Mouse (Mus musculus) stomach, embryonic 16.5 days (tissue): ENCODE measurements around the gene Otx1. TPM values are rescaled to one million over a fixed set of nuclear protein-coding genes. Genes with fewer than 3 reads are reported as not detected.

Experiments used
- ATAC-seq: fragments of 200-750 bp; cut with Nextera tagmentation; 2 replicates; pipeline ENCODE4 v1.8.0; 2017; ENCODE audit warnings: moderate number of reproducible peaks, moderate TSS enrichment; ENCODE audit not compliant: insufficient read depth, low FRiP score
- H3K27ac ChIP-seq: fragments of 300-500 bp; sonication (generic); 2 replicates; pipeline ENCODE4 v1.5.1; 2014; ENCODE audit warnings: low read length
- H3K27me3 ChIP-seq: fragments of 300-500 bp; sonication (generic); 2 replicates; pipeline ENCODE4 v1.6.1; 2014; ENCODE audit warnings: low read length, control low read depth, mixed read lengths; ENCODE audit not compliant: control insufficient read depth, insufficient read depth
- H3K36me3 ChIP-seq: fragments of 300-500 bp; sonication (generic); 2 replicates; pipeline ENCODE4 v1.6.1; 2014; ENCODE audit warnings: low read length; ENCODE audit not compliant: control insufficient read depth, insufficient read depth
- H3K4me1 ChIP-seq: fragments of 300-500 bp; sonication (generic); 2 replicates; pipeline ENCODE4 v1.6.1; 2014; ENCODE audit warnings: low read length, control low read depth, mixed read lengths; ENCODE audit not compliant: control insufficient read depth, insufficient read depth
- H3K4me2 ChIP-seq: fragments of 300-500 bp; sonication (generic); 2 replicates; pipeline ENCODE4 v1.6.1; 2014; ENCODE audit warnings: low read depth, low read length, mixed read lengths
- H3K4me3 ChIP-seq: fragments of 300-500 bp; sonication (generic); replicated peaks from 2 replicates; pipeline ENCODE4 v1.5.1; 2014; ENCODE audit warnings: mild to moderate bottlenecking, low read length
- H3K9ac ChIP-seq: fragments of 300-500 bp; sonication (generic); 2 replicates; pipeline ENCODE4 v1.6.1; 2014; ENCODE audit warnings: low read length
- H3K9me3 ChIP-seq: fragments of 300-500 bp; sonication (generic); replicated peaks from 2 replicates; pipeline ENCODE4 v1.6.1; 2016; ENCODE audit warnings: low read length, control low read depth; ENCODE audit not compliant: control insufficient read depth
- WGBS: fragments of 180-500 bp; shearing (Covaris S2); extraction: QIAGEN DNeasy Blood & Tissue Kit; methylation state at CpG from one replicate; pipeline ENCODE4 v1.1.7; 2014; 5-methylcytosine and 5-hydroxymethylcytosine counted together
- polyA plus RNA-seq: library from polyadenylated mRNA; unstranded; fragments of >200 nt; fragmentation: Nextera tagmentation; extraction: Ambion mirVana; gene quantifications from 2 replicates; pipeline ENCODE4 v1.2.1, GENCODE M21; 2015

Gene Otx1
- polyA plus RNA-seq, 1 experiment from 2014 or later = 0.09 TPM

DNA sequence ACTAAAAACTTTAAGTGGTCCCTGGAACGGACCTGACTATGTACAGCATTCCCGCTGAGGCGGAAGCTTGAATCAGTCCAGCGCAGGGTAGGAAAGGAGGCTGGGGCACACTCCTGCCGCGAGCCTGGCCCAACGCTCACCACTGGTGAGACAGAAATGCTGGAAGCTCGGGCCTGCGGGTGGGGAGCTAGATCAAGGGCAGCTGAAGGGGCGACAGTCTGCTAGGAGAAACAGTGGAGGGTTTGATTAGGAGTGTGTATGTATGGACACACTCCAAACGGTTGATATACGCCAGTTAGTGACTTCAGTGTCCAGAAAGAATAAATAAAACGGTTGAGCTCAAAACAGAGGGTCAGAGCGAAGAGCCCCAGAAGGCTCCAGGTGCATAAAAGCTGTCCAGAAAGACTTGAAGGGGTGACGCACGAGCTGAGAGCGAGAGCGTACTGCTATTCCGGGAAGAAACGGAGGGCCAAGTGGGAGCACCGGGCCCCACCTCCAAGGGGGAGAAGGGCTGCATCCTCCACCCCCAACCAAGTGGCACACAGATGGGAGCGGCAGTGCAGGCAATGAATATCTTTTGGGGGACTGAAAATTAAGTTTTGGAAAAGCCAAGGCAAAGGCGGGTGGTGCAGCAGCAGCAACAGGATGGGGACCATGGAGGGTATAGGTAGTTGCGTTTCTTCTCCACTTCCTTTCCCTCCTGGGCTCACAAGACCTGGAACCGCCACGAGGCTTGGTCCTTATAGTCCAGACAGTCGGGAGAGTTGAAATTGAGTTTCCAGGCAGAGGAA is 7.0 kb downstream of the Otx1 start:
- Histone ChIP-seq H3K4me2 (no peak overlapping the region), H3K36me3 (no peaks in the 10 kb centered on the region), H3K9ac (no peak overlapping the region), H3K4me3 (no peak overlapping the region), H3K27ac (no peak overlapping the region), H3K27me3 (peaks cover 74% of the 10 kb centered on the region), H3K4me1 (peaks cover 14% of the 10 kb centered on the region), H3K9me3 (peaks cover 5% of the 10 kb centered on the region; the same call in 1 of the 2 replicates)
- WGBS = 3% methylated on average over 27 of the region's 27 CpGs
- no peak for ATAC-seq

DNA sequence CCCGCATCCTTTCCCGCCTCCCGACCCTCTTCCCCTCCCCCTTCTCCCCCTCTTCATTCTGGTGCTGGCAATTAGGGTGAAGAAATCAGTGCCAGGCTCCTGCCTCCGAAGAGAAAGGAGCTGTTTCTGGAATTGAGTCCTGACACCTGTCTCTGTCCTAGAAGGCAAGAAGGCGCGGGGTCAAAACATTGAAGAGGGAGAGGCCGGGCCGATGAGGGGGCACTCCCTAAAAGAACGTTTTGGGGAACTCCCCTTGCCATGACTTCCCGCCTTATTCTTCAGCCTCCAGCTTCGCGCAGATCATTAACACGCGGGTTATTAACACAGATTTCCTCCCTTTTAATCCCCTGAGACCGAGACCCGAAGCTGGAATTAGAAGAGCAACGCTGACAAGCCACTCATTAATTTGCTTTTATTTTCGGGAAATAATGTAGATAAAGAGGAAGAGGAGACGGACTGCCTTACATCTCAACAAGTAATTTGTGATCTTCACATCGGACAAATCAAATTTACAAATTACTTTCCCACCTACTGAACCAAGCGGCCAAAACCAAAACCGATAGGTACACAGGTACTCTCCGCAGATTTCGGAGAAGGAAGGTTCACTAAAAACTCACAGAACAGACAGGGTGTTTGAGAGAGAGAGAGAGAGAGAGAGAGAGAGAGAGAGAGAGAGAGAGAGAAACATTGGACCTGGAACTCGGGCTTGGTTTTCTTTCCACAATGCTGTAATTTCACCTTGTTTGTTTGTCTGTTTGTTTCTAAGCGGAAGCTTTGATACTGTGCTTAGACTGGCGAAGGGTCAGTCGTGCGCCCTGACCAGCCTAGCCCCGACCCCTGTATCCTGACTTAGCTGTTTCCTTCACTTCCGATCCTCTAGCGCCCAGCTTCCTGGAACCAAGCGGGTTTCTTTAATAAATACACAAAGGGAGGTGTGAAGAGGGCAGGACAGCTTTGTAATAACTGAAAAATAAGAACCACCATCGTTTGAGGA is 8.0 kb downstream of the Otx1 start:
- Histone ChIP-seq H3K4me3 (no peak overlapping the region), H3K4me1 (peaks cover 13% of the 10 kb centered on the region), H3K9ac (no peak overlapping the region), H3K4me2 (no peak overlapping the region), H3K27ac (no peak overlapping the region), H3K9me3 (peaks cover 5% of the 10 kb centered on the region; the same call in 1 of the 2 replicates), H3K36me3 (no peaks in the 10 kb centered on the region), H3K27me3 (peaks cover 70% of the 10 kb centered on the region)
- ATAC-seq = no peak
- WGBS = 3% methylated on average over 34 of the region's 34 CpGs

DNA sequence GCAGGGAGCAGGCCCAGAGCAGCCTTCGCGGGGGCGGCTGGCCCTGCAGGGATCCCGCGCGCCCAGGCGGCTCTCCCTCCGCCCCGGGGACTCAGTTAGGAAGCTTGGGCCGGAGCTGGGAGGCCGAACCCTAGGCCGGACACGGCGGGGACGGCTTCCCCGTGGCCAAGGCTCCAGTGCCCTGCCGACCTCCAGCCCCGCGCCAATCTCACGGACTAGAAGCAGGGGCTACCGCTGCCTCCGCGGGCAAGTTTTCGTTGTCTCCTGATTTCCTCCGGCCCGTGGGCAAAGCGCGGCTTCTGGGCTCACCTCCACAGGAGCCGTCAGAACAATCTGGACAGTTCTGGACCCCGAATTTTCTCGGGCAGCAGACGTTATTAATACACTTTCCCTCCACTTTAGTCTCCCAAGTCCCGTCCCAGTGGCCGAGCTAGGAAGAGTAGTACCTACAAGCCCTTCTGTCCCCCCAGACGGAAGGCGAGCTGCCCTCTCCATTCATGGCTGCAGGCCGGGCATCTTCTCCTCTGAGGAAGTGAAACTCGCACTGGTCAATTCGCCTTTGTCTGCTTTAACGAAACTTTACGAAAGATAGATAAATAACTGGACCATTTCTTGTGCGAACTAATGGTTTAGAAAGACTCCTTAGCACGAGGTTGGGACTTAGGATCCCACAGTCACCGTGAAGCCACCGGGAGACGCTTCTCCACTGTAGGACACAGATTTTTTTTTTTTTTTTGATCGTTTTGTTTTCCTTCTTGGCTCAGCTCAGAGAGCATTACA is 8.9 kb downstream of the Otx1 start:
- Histone ChIP-seq H3K36me3 (no peaks in the 10 kb centered on the region), H3K9ac (no peak overlapping the region), H3K27ac (no peak overlapping the region), H3K9me3 (peaks cover 5% of the 10 kb centered on the region; the same call in 1 of the 2 replicates), H3K4me2 (peak overlapping the region; percentile 29; the same call in 1 of the 2 replicates), H3K4me1 (peaks cover 13% of the 10 kb centered on the region), H3K27me3 (peaks cover 69% of the 10 kb centered on the region), H3K4me3 (peak overlapping the region; percentile 21; the same call in 1 of the 2 replicates)
- 2% methylated on average over 47 of the region's 47 CpGs for WGBS
- ATAC-seq = no peak

DNA sequence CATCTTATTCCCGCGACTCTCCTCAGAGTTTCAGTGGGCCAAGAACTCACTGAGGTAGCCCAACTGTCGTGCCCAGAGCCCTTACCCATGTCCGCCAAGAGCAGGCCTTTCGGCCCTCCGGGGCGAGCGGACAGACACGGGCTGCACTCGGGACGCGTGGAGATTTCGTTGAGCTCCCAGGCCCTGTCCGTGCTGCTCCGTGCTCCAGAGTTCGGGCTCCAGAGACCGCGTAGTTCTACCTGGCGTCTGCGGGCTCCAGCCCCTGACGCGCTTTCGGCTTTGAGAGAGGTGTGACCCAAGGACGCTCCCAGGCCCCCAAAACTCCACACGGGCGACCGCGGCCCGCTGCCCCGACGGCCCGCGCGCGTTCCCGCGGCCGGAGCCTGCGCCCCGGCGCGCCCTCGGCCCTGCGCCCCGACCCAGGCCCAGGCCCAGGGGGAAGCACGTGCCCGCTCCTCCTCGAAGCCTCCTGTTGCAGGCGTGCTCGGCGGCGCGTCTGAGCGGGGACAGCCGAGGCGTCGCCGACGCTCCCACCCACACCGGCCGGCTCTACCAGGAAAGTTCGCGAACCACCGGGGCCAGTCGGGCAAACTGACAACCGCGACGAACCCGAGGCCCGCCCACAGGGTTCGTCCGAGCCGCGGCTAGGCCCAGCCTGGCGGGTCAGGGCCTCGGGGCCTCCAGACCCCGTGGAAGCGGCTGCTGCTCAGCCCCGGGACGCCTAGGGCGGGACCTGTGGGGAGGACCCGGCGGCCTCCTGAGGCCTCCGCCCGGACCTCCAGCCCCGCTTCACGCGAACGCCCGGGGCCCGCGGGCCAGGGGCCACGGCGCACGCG is 9.7 kb downstream of the Otx1 start:
- H3K27me3 ChIP-seq = peaks cover 66% of the 10 kb centered on the region
- H3K36me3 ChIP-seq = no peaks in the 10 kb centered on the region
- no peak overlapping the region for H3K9ac ChIP-seq
- peak; percentile 26; the same call in 1 of the 2 replicates for ATAC-seq
- H3K9me3 ChIP-seq = peaks cover 5% of the 10 kb centered on the region; the same call in 1 of the 2 replicates
- H3K4me1 ChIP-seq = peaks cover 13% of the 10 kb centered on the region
- WGBS = 1% methylated on average over 96 of the region's 96 CpGs
- peak overlapping the region; percentile 21 for H3K4me3 ChIP-seq
- H3K4me2 ChIP-seq = peak overlapping the region; percentile 29; the same call in 1 of the 2 replicates
- H3K27ac ChIP-seq = no peak overlapping the region

DNA sequence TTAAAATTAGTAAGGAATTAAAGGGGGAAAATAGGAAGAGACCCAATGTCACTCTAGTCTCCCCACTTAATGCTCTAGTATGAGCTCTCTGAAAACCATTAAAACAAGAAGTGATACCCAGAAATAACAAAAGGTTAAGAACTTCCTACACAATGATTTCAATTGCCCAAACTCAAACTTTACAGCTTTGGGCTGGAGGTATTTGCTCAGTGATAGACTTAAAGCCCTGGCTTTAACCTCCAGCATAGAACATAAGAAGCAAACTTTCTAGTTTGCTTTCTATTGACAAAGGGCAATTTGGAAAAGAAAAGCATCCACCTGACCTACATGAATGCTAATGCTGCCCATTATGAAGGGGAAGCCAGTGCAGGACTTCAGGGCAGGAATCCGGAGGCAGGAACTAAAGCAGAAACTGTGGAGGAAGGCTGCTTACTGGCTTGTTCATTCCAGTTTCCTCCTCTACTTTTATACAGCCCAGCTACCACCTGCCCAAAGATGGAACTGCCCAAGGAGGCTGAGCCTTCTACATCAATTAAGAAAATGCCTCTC is 14.2 kb downstream of the Otx1 start:
- Histone ChIP-seq H3K9ac (no peak overlapping the region), H3K4me2 (no peak overlapping the region), H3K27ac (no peak overlapping the region), H3K36me3 (no peaks in the 10 kb centered on the region), H3K9me3 (peaks cover 5% of the 10 kb centered on the region; the same call in 1 of the 2 replicates), H3K4me3 (no peak overlapping the region), H3K4me1 (peaks cover 7% of the 10 kb centered on the region), H3K27me3 (peaks cover 28% of the 10 kb centered on the region)
- no peak for ATAC-seq
- 82% methylated on average over 1 of the region's 1 CpGs for WGBS

DNA sequence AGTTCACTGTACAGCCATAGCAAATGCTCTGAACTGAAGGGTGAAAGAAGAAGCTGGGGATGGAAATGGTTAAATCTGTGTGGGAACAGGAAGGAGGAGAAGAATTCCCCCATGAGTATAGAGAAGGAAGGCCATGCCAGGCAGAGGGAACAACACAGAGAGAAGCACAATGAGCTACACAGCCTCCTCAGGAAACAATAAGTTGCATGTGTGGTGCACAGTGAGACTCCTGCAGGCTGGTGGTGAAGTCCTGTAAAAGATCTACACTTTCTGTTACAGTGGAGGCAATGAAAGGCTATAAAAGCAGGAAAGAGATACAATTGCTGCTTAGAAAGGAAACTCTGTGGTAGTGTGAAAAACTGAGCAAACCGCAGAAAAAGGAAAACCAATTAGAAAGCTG is 17.6 kb downstream of the Otx1 start:
- Histone ChIP-seq H3K4me1 (no peaks in the 10 kb centered on the region), H3K36me3 (no peaks in the 10 kb centered on the region), H3K9me3 (no peaks in the 10 kb centered on the region), H3K27ac (no peak overlapping the region), H3K4me2 (no peak overlapping the region), H3K27me3 (peaks cover 17% of the 10 kb centered on the region), H3K4me3 (no peak overlapping the region), H3K9ac (no peak overlapping the region)
- WGBS = 76% methylated on average over 1 of the region's 1 CpGs
- ATAC-seq = no peak

DNA sequence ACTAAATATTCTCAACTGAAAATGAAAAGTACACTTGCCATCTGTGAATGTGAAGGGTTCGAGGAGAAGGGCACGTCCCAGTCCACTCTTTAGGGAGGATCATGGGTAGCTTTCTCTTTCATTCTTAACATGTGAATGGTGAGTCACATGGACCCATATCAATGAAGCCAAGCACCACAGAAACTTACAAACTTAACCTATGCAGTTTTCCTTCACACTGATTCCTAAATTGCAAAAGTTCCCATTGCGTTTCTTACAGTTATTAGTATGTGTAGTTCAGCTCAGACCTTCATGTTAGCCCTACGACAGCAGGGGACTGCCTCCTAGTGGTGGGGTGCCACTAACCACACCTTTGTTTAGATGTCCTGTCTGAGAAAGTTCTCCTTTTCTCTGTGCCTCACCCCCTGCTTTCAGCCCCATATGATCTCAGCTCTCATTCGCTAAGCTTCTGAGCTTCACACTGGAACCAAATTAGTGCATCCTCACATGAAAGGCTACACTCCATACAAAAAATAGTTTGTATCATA is 28.6 kb downstream of the Otx1 start:
- no peak for ATAC-seq
- Histone ChIP-seq H3K36me3 (no peaks in the 10 kb centered on the region), H3K9ac (no peak overlapping the region), H3K4me3 (no peak overlapping the region), H3K4me2 (no peak overlapping the region), H3K9me3 (no peaks in the 10 kb centered on the region), H3K27ac (no peak overlapping the region), H3K27me3 (no peaks in the 10 kb centered on the region), H3K4me1 (no peaks in the 10 kb centered on the region)
- 61% methylated on average over 5 of the region's 5 CpGs for WGBS
